Mouse (Mus musculus) G1E-ER4 (cell line): ENCODE measurements around the gene Napsa. TPM values are rescaled to one million over a fixed set of nuclear protein-coding genes. Genes with fewer than 3 reads are reported as not detected.

Experiments
- GATA1 ChIP-seq: IDR thresholded peaks from one replicate; pipeline ENCODE4 v1.8.0; 2012; ENCODE audit warnings: low read length, inconsistent platforms
- polyA plus RNA-seq: library from polyadenylated mRNA; stranded (reverse); fragments of >175 nt; gene quantifications from 2 replicates; pipeline ENCODE4 v1.2.3, GENCODE M21; 2012

Gene Napsa
- polyA plus RNA-seq, 1 experiment: 0.14 TPM

DNA sequence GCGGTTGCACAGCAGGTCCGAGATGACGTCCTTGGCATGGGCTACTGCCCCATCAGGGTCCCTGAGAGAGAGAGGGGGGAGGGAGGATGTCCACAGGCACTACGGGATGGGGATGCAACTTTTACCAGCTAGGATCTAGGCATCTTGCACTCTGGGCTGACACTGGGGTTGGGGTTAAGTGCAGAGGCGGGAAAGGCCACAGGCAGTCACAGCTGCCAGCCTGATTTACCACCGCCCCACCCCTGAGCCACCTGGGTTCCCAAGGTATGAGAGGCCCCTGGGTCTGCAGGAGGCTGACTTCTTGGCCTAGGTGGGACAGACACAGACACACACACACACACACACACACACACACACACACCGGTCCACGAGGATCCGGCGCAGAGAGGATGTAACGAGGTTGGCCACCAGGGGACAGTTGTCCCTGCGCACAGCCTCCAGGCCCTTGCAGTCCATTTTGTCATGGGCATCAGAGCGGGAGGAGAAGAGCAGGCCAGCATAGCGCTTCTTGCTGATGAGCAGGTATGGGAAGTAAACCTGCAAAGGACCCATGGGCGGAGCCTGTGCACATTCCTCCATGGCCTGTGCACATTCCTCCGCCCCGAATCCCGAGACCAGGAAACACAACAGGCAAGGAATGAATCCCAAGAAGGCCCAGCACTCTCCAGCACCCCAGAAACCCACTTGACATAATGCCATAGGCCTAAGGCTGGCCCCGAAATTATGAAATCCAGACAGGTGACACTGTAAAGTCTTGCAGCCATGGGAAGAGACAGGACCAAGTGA, 37.3 kb upstream of the Napsa start:
- TF ChIP-seq GATA1: no peak

DNA sequence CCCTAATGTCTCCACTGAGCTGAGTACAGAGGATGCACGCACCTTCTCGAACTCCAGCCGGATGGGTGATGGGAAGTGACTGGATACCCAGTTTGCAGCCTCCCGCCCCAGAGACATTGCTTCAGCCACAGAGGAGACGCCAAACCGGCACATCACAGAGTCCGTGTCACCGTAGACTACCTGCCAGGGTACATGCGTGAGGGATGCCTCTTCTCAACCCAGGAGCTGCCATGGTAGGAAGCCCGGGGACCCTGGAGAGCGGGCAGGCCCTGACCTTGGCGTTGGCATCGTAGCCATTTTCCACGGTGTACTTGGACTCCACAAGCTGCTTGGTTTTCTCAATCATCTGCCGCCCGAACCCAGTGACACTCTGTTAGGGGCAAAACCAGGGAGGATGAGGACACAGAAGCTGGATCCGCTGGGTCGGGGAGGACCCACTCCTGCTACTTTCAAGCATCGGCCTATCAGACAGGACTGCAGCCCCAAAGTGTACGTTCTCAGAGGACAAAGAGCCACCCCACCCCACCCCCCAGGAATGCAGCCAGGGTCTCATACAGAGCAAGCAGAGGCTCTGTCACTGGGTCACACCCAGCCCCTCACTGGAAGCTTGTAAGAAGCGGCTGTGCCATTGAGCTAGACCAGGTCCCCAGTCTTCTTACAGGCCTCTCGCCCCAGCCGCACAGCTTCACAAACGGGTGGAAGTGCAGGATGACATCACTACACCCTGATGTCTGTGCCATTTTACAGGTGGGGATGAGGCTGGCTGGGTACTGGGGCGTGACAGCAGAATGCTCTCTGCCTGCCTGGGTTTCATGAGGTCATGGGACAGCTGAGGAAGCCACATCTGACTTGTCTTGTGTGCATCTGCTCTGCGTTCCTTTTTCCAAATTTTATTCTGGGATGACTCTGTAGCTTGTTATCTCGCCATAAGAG, 36.3 kb upstream of the Napsa start:
- TF ChIP-seq GATA1: no peak

DNA sequence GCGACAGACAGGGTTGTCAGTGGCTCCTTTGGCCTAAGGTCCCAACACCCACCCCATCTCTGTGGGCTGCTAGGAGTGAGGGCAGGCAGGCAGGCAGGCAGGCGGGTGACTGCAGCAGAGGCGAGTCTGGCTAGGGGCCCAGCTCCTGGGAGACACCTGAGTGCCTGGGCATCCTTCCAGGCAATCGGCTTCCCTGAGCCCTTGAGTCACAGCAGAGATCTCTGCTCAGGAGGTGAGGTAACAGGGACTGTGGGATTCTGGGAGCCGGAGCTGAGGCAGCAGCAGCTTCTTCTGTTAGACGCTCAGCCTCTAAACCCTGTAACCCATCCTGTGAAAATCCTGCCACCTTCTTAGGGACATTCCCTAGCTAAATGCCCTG, 35.6 kb upstream of the Napsa start:
- no peak for TF ChIP-seq GATA1

DNA sequence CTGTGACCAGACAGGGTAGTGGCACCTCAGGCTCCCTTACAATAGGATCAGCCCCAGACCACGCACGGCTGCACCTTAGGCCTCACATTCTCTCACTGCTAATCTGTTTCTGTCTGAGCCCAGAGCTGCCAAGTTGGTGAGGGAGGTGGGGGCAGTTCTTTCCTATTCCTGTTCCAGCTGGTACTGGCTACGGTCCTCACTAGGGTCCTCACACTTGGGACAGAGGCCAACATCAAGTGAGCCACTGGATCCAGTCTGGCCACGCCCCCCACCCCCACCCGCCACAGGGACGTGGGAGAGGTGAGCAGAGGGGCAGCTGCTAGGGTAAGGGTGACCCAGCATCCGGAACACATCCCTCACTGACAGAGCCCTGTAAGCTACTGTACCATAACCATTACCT, 35.2 kb upstream of the Napsa start:
- no peak for TF ChIP-seq GATA1

DNA sequence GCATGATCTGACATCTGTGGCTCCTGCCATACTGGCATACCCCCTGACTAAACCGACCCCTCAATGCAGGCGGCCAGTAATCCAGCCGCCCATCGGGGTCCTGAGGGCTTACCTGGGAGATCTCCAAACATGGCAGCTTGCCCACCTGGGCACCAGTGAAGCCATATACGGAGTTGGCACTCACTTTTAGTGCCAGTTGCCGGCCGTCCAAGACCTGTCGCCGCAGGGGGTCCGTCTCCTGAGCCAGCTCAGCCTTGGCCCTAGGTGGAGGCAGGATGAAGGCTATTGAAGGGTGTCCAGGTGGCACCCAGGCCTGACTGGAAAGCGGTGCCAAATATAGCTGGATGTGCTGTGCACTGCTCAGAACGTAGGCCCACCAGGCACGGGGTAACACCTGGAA, 34.7 kb upstream of the Napsa start:
- no peak for TF ChIP-seq GATA1

DNA sequence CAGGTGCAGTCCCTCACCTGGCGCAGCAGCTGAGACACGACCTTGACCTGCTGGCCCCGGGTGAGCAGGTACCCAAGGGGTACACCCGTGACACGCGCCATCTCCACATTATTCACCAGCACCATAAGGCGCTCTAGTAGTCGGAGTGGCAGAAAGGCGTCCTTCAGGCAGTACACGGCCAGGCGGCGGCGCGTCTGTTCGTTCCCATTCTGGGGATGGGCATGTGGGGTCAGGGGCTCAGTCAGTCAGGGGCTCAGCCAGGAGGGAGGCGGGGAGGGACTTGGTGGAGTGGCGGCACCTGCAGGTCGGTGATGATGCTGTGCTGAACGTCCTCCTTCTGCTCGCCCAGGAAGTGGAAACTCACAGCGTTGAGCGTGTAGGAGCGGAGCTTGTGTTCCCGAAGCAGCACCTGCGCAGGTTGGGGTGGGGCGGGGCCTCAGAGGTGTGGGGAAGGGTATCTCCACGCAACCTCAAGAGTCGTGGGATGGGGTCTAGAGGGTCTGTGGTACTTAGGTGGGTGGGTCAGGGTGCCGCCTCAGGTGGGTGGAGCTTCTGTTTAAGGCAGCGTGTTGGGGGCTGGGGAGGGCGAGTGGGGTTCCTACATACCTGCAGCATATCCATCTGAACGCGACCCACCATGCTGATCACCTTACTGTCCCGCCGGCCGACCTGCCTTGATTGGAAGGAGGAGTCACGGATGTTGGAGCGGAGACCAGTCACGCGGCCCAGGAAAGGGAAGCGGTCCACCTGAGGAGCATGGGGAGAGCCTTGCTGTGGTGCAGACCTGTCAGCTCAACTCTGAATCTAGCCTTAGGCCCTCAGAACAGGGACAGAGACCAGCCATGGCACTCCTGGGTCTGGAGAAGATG, 33.2 kb upstream of the Napsa start:
- TF ChIP-seq GATA1: no peak

DNA sequence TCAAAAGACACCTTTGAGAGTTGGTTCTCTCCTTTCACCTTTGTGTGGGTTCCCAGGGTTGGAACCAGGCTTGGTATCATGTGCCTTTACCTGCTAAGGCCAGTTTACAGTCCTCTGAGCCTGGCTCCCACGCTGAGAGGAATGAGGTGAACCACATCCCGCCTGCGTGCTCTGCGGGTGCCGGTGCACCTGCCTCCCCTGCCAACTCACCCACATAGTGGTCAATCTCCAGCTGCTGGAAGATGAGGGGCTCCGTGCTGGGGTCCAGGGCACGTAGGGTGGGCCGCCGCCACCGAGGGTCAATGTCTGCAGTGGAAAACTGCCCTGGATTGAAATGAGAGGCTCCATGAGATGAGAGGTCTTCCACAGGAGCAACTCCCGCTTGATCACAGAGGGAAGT, 29.6 kb upstream of the Napsa start:
- TF ChIP-seq GATA1: no peak

DNA sequence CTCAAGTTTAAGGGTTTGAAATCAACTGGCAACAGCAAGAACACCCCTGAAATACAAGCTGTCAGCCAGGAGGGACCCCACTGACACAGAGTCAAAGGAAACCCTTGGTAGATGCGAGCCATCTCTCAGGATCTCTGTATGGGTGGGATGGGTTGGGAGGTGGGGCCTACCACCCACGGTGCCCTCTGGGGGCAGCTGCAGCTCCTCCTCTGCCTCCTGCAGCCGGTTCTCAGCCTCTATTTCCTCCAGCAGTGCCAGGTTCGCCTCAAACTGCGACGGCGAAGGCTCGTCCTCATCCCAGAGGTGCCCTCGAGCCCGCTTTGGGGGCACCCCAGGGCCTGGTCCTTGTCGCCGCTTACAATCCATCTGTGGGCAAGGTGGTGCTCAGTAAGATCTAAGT, 29.1 kb upstream of the Napsa start:
- TF ChIP-seq GATA1: no peak

DNA sequence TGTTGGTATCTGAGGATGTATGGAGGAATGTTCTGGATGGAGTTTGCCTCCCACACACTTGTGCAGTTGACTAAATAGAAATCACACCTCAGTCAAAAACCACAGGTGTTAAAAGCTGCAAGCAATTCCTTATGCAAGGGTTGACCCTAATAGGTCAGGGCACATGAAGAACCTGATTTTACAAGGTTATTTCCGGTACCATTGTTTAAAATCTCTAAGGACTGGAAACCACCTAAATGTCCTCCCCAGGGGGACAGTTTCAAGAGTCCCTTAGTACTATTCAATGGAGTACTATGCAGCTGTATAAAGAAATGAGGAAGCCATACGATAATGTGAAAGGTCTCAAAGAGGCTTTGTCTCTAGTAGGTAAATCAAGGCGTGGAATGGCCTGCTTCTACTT, 25.9 kb upstream of the Napsa start:
- TF ChIP-seq GATA1: no peak

DNA sequence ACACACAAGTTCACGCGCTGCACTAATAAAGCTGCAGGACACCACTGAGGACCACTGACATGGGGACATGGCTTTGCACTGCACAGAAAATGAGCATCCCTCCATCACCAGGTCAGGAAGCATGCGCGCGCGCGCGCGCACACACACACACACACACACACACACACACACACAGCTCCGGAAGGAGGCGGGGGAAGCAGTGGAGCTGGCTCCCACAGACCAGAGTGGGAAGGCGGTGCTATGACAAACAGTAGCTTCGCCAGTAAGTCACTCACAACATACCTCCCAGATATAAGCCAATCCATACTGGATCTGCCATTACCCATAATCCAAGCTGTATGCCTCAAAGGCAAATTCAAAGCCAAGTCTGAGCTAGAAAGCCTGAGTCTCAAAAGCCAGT, 25.1 kb upstream of the Napsa start:
- TF ChIP-seq GATA1: no peak

DNA sequence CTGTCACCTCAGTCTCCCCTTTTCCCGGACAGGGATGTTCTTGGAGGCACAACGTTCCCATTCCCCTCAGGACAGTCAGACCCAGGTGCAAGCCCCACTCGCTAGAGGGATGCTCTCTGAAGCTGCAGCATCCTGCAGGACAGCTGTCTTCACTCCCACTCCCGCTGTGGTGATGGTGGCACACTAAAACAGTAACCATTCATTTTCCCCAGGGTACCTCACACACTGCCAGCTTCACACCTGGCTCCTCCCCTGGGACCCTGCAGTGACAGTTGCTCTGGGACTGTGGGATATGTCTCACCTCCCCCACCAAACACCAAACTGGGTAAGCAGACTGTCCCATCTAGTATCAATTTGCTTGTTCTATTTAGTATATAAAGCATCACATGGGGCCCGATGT, 24.5 kb upstream of the Napsa start:
- TF ChIP-seq GATA1: no peak

DNA sequence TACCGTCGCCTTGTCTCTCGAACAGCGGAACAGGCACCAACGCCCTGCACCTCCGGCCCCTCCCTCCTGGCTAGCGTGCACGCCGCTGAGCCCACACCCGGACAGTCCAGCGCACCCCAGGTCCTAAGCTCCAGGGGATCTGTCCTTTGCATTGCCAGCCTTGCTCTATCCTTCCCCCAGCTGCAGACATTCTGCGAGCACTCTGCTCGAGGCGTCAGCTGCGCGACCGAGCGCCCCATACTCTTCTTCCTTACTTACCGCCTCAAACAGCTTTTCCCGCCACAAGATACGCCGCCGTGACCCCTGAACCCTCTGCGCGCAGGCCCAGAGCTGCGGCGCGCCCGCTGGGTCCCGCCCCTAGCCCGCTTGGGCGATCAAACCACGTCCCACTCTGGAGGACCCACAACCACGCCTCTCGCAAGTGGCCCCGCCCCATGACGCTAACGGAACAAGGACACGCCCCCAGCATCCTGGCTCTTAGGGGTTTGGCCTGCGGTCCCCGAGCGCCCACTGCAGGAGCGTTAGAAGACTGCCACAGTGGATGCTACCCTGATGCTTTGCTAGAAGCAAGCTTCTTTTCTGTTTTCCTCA, 23.6 kb upstream of the Napsa start, which contains the start of gene Pold1:
Gene Pold1, minus strand, starts transcription at position 353 of the 591 bp plus-strand sequence.
- TF ChIP-seq GATA1: no peak

DNA sequence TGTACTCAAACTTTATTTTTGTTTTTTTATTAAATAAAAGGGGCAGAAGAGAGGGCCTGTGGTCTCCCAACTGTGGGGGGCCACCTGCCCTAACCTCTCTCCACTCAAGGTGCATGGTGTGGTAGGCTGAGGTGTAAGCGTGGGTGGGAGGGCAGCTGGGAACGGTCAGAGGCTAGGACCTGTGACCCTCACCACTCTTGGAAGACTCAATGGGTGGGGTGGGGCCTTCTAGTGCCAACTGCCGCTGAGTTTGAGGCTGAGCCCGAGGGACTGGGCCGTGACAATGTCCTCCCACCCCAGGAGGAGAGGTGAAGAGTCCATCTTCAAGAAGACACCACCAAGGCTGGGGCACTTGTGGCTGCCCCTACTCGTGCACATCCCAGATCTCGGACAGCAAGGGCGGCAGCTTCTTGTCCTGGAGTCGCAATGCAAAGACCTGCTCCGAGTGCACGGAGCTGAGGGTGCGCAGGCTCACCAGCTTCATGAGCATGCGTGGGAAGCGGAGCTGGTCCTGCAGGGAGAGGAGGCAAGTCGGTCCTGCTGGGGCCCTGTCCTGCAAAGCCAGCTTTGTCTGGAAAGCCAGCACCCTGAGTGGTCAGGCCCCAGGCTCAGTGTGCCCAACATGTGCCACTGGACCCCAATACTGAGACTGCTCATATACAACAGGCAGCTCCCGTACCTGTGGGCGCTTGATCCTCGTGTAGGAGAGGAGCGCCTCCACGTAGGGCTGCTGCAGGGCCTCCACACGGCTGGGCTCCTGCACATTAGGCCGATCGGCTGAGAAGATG, 22.4 kb upstream of the Napsa start:
- TF ChIP-seq GATA1: no peak

DNA sequence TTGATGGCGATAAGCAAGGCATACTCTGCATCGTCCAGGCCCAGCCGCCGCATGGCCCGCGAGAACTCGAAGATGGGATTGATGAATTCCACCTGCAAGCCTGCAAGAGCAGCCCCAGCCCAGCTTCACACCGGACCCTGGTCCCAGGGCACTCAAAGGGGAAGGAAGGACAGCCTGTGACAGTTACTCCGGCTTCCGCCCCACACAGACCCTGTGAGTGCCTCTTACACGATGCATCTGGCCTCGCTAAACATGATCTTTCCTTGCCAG, 21.8 kb upstream of the Napsa start:
- TF ChIP-seq GATA1: no peak

DNA sequence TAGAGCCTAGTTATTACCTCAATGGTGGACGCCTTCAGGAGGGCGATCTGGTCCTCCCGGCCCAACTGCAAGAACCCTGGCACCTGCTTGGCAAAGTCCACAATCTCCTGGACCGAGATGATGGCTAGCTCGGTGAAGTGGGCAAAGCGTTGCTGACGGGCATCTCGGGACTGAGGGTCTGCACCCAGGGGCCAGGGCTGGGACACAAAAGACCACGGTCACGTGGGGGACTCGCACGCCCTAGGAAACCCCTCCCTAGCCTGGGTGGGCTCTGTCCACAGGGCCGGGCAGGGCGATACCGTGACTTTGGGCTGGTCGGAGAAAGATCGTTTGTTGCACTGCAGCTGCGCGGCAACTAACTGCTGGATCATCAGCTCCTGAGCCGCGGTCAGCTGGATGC, 20.9 kb upstream of the Napsa start:
- no peak for TF ChIP-seq GATA1
